Mouse (Mus musculus): ENCODE results near the gene Tmem86b. TPM values are rescaled to one million over a fixed set of nuclear protein-coding genes. Genes with fewer than 3 reads are reported as not detected.

The Tmem86b gene
- polyA plus RNA-seq, 1 experiment from 2014 or later = 3.6 TPM

- no peak overlapping the region for H3K4me3 ChIP-seq (ENCODE audit: low read depth, low read length)
- no peak overlapping the region for H3K9ac ChIP-seq (ENCODE audit: low read length)
- no peak overlapping the region for H3K27ac ChIP-seq (ENCODE audit: low read depth, low read length)
- H3K4me1 ChIP-seq (ENCODE audit: control insufficient read depth, insufficient read depth, low read length) = peaks cover 10% of the 10 kb centered on the region
- WGBS = 73% methylated on average over 8 of the region's 8 CpGs
- H3K9me3 ChIP-seq (ENCODE audit: control insufficient read depth, low read length) = no peaks in the 10 kb centered on the region
- H3K4me2 ChIP-seq = no peak overlapping the region
- DNase-seq (ENCODE audit: low spot score, missing footprints) = no peak
- H3K27me3 ChIP-seq (ENCODE audit: control insufficient read depth, insufficient read depth, low read length) = no peaks in the 10 kb centered on the region
- H3K36me3 ChIP-seq (ENCODE audit: control insufficient read depth, insufficient read depth, low read length) = peaks cover 3% of the 10 kb centered on the region; the same call in 1 of the 2 replicates
- no peak for ATAC-seq (ENCODE audit: low FRiP score)
Measured at GRCm38 (mm10) chr7:4663179-4663578, 32.0 kb upstream of the Tmem86b start.

DNA sequence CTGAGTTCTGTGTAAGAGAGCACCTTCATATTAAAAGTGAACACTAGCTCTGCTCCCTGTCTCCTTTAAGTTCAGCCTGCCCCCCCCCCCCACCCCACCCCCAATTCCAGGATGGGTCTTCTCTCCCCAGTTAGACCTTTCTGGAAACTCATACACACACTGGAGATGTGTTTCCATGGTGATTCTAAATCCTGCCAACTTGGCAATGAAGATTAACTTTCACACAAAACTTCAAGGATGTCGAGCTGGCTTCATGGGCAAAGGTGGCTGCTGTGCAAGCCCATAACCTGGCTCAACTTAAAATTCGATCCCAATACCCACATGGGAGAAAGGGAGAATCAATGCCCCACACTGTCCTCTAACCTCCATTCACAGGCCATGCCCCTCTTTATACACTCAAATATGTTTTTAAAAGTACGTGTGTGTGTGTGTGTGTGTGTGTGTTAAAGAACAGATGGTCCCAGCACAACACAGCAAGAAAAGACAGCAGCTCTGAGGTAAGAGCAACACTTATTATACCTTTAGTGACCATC, 28.8 kb upstream of the Tmem86b start:
- no peak for DNase-seq (ENCODE audit: low spot score, missing footprints)
- H3K27me3 ChIP-seq (ENCODE audit: control insufficient read depth, insufficient read depth, low read length) = no peaks in the 10 kb centered on the region
- peak overlapping the region; percentile 85 for H3K9ac ChIP-seq (ENCODE audit: low read length)
- WGBS = 62% methylated on average over 3 of the region's 3 CpGs
- H3K4me3 ChIP-seq (ENCODE audit: low read depth, low read length) = peak overlapping the region; percentile 86
- H3K36me3 ChIP-seq (ENCODE audit: control insufficient read depth, insufficient read depth, low read length) = no peaks in the 10 kb centered on the region
- ATAC-seq (ENCODE audit: low FRiP score) = no peak
- peak overlapping the region; percentile 92 for H3K4me2 ChIP-seq
- peak overlapping the region; percentile 91; the same call in 1 of the 2 replicates for H3K27ac ChIP-seq (ENCODE audit: low read depth, low read length)
- H3K4me1 ChIP-seq (ENCODE audit: control insufficient read depth, insufficient read depth, low read length) = peaks cover 23% of the 10 kb centered on the region
- H3K9me3 ChIP-seq (ENCODE audit: control insufficient read depth, low read length) = no peaks in the 10 kb centered on the region

GRCm38 (mm10) chr7:4658912-4659551, 27.8 kb upstream of the Tmem86b start, which contains the start of gene Ppp6r1:
Ppp6r1 (minus strand) TSS chr7:4659019.
- H3K27me3 ChIP-seq (ENCODE audit: control insufficient read depth, insufficient read depth, low read length) = no peaks in the 10 kb centered on the region
- DNase-seq (ENCODE audit: low spot score, missing footprints) (peak; percentile 99), ATAC-seq (ENCODE audit: low FRiP score) (peak; percentile 98)
- peak within 1 kb of the TSS; percentile 91 for H3K27ac ChIP-seq (ENCODE audit: low read depth, low read length)
- peak within 1 kb of the TSS; percentile 85 for H3K9ac ChIP-seq (ENCODE audit: low read length)
- WGBS = under 1% methylated on average over 54 of the region's 54 CpGs
- H3K4me2 ChIP-seq = peak within 1 kb of the TSS; percentile 92
- no peaks in the 10 kb centered on the region for H3K36me3 ChIP-seq (ENCODE audit: control insufficient read depth, insufficient read depth, low read length)
- peaks cover 23% of the 10 kb centered on the region for H3K4me1 ChIP-seq (ENCODE audit: control insufficient read depth, insufficient read depth, low read length)
- no peaks in the 10 kb centered on the region for H3K9me3 ChIP-seq (ENCODE audit: control insufficient read depth, low read length)
- peak within 1 kb of the TSS; percentile 86 for H3K4me3 ChIP-seq (ENCODE audit: low read depth, low read length)

- ATAC-seq (ENCODE audit: low FRiP score) = peak; percentile 76
- peak overlapping the region; percentile 91 for H3K27ac ChIP-seq (ENCODE audit: low read depth, low read length)
- under 1% methylated on average over 77 of the region's 78 CpGs for WGBS
- H3K4me3 ChIP-seq (ENCODE audit: low read depth, low read length) = peak overlapping the region; percentile 86
- H3K36me3 ChIP-seq (ENCODE audit: control insufficient read depth, insufficient read depth, low read length) = no peaks in the 10 kb centered on the region
- peak overlapping the region; percentile 85 for H3K9ac ChIP-seq (ENCODE audit: low read length)
- no peaks in the 10 kb centered on the region for H3K9me3 ChIP-seq (ENCODE audit: control insufficient read depth, low read length)
- peaks cover 23% of the 10 kb centered on the region for H3K4me1 ChIP-seq (ENCODE audit: control insufficient read depth, insufficient read depth, low read length)
- no peaks in the 10 kb centered on the region for H3K27me3 ChIP-seq (ENCODE audit: control insufficient read depth, insufficient read depth, low read length)
- DNase-seq (ENCODE audit: low spot score, missing footprints) = peak; percentile 94
- H3K4me2 ChIP-seq = peak overlapping the region; percentile 92
Measured at GRCm38 (mm10) chr7:4658128-4658907, 27.1 kb upstream of the Tmem86b start.

GRCm38 (mm10) chr7:4657521-4658127, 26.4 kb upstream of the Tmem86b start:
- H3K4me3 ChIP-seq (ENCODE audit: low read depth, low read length) = peak overlapping the region; percentile 86
- H3K4me2 ChIP-seq = peak overlapping the region; percentile 92
- ATAC-seq (ENCODE audit: low FRiP score) = no peak
- WGBS = 57% methylated on average over 9 of the region's 9 CpGs
- peaks cover 23% of the 10 kb centered on the region for H3K4me1 ChIP-seq (ENCODE audit: control insufficient read depth, insufficient read depth, low read length)
- H3K27me3 ChIP-seq (ENCODE audit: control insufficient read depth, insufficient read depth, low read length) = no peaks in the 10 kb centered on the region
- peak overlapping the region; percentile 85 for H3K9ac ChIP-seq (ENCODE audit: low read length)
- no peaks in the 10 kb centered on the region for H3K36me3 ChIP-seq (ENCODE audit: control insufficient read depth, insufficient read depth, low read length)
- H3K9me3 ChIP-seq (ENCODE audit: control insufficient read depth, low read length) = no peaks in the 10 kb centered on the region
- no peak overlapping the region for H3K27ac ChIP-seq (ENCODE audit: low read depth, low read length)
- DNase-seq (ENCODE audit: low spot score, missing footprints) = no peak

- Histone ChIP-seq H3K4me3 (ENCODE audit: low read depth, low read length) (peak overlapping the region; percentile 1; the same call in 1 of the 2 replicates), H3K4me1 (ENCODE audit: control insufficient read depth, insufficient read depth, low read length) (peaks cover 23% of the 10 kb centered on the region), H3K4me2 (peak overlapping the region; percentile 92), H3K9me3 (ENCODE audit: control insufficient read depth, low read length) (no peaks in the 10 kb centered on the region), H3K27ac (ENCODE audit: low read depth, low read length) (no peak overlapping the region), H3K27me3 (ENCODE audit: control insufficient read depth, insufficient read depth, low read length) (no peaks in the 10 kb centered on the region), H3K9ac (ENCODE audit: low read length) (no peak overlapping the region), H3K36me3 (ENCODE audit: control insufficient read depth, insufficient read depth, low read length) (no peaks in the 10 kb centered on the region)
- 68% methylated on average over 1 of the region's 1 CpGs for WGBS
- DNase-seq (ENCODE audit: low spot score, missing footprints) = no peak
- ATAC-seq (ENCODE audit: low FRiP score) = no peak
Measured at GRCm38 (mm10) chr7:4656818-4657217, 25.6 kb upstream of the Tmem86b start.

GRCm38 (mm10) chr7:4655916-4656315, 24.7 kb upstream of the Tmem86b start:
- no peaks in the 10 kb centered on the region for H3K9me3 ChIP-seq (ENCODE audit: control insufficient read depth, low read length)
- no peak overlapping the region for H3K27ac ChIP-seq (ENCODE audit: low read depth, low read length)
- no peak overlapping the region for H3K4me3 ChIP-seq (ENCODE audit: low read depth, low read length)
- H3K36me3 ChIP-seq (ENCODE audit: control insufficient read depth, insufficient read depth, low read length) = no peaks in the 10 kb centered on the region; the same call in 1 of the 2 replicates
- no peaks in the 10 kb centered on the region for H3K27me3 ChIP-seq (ENCODE audit: control insufficient read depth, insufficient read depth, low read length)
- peaks cover 23% of the 10 kb centered on the region for H3K4me1 ChIP-seq (ENCODE audit: control insufficient read depth, insufficient read depth, low read length)
- ATAC-seq (ENCODE audit: low FRiP score) (no peak), DNase-seq (ENCODE audit: low spot score, missing footprints) (no peak)
- WGBS = 76% methylated on average over 1 of the region's 1 CpGs
- no peak overlapping the region for H3K9ac ChIP-seq (ENCODE audit: low read length)
- no peak overlapping the region for H3K4me2 ChIP-seq

GRCm38 (mm10) chr7:4655393-4655792, 24.2 kb upstream of the Tmem86b start:
- no peaks in the 10 kb centered on the region; the same call in 1 of the 2 replicates for H3K36me3 ChIP-seq (ENCODE audit: control insufficient read depth, insufficient read depth, low read length)
- no peak overlapping the region for H3K9ac ChIP-seq (ENCODE audit: low read length)
- no peaks in the 10 kb centered on the region for H3K9me3 ChIP-seq (ENCODE audit: control insufficient read depth, low read length)
- ATAC-seq (ENCODE audit: low FRiP score) = no peak
- H3K27me3 ChIP-seq (ENCODE audit: control insufficient read depth, insufficient read depth, low read length) = no peaks in the 10 kb centered on the region
- H3K4me1 ChIP-seq (ENCODE audit: control insufficient read depth, insufficient read depth, low read length) = peaks cover 20% of the 10 kb centered on the region
- no peak overlapping the region for H3K4me2 ChIP-seq
- H3K4me3 ChIP-seq (ENCODE audit: low read depth, low read length) = no peak overlapping the region
- no peak for DNase-seq (ENCODE audit: low spot score, missing footprints)
- H3K27ac ChIP-seq (ENCODE audit: low read depth, low read length) = no peak overlapping the region
- 84% methylated on average over 4 of the region's 4 CpGs for WGBS
